Mouse (Mus musculus): ENCODE measurements at regions not wholly inside any gene's neighbourhood (a gene's known extent, or its start where the extent isn't known, plus 50 kb on each side); places are given as distances from the start of the nearest gene placed in this dataset.

GRCm38 (mm10) chr13:78323183-78323582 is 123.6 kb upstream of the Nr2f1 start:
- TF ChIP-seq CTCF (conservative IDR thresholded peaks at IDR 0.05; ENCODE audit: insufficient read depth, insufficient read length, low read depth, low read length) (no peak), POLR2A (IDR thresholded peaks at IDR 0.05; ENCODE audit: low read depth, low read length) (no peak)
